In genomic region chr2:23040001-23040646, GRCm38 (mm10) we compare ENCODE assay signal across 8 mouse cellular contexts. TPM values are rescaled to one million over a fixed set of nuclear protein-coding genes. Genes with fewer than 3 reads are reported as not detected.
DNase-seq lines count a peak whose midpoint lies in the region; ATAC-seq and TF ChIP-seq lines count a peak whose summit lies in the region.

TSS of gene Abi1 (minus strand) at chr2:23040241.

- H3K4me2 ChIP-seq in forebrain, embryonic 11.5 days (ENCODE audit: low read depth, low read length, severe bottlenecking): peak within 1 kb of the TSS; percentile 68
- H3K4me2 ChIP-seq in heart, embryonic 16.5 days (ENCODE audit: low read depth, low read length): peak within 1 kb of the TSS; percentile 86
- H3K4me2 ChIP-seq in liver, embryonic 15.5 days: peak within 1 kb of the TSS; percentile 75
- H3K4me2 ChIP-seq in neural tube, embryonic 12.5 days (replicated peaks): peak within 1 kb of the TSS; percentile 80

- peaks cover 26% of the 10 kb centered on the region for H3K4me1 ChIP-seq in E14TG2a.4 (replicated peaks; ENCODE audit: low read depth, low read length)
- H3K4me1 ChIP-seq in forebrain, embryonic 11.5 days (replicated peaks; ENCODE audit: control insufficient read depth, insufficient read depth, low read length): no peaks in the 10 kb centered on the region
- peaks cover 11% of the 10 kb centered on the region for H3K4me1 ChIP-seq in heart, embryonic 16.5 days (ENCODE audit: control insufficient read depth, insufficient read depth, low read length)
- peaks cover 34% of the 10 kb centered on the region for H3K4me1 ChIP-seq in liver, embryonic 15.5 days (replicated peaks)
- peaks cover 10% of the 10 kb centered on the region; the same call in 1 of the 2 replicates for H3K4me1 ChIP-seq in neural tube, embryonic 12.5 days

- 3% methylated on average over 24 of the region's 24 CpGs for WGBS in forebrain, embryonic 11.5 days
- WGBS in heart, embryonic 16.5 days: 2% methylated on average over 24 of the region's 24 CpGs
- under 1% methylated on average over 24 of the region's 24 CpGs for WGBS in liver, embryonic 15.5 days (ENCODE audit: insufficient replicate concordance)
- WGBS in neural tube, embryonic 12.5 days: 3% methylated on average over 24 of the region's 24 CpGs

- peak within 1 kb of the TSS; percentile 93 for H3K27ac ChIP-seq in forebrain, embryonic 11.5 days (ENCODE audit: low read depth, low read length)
- peak within 1 kb of the TSS; percentile 98 for H3K27ac ChIP-seq in heart, embryonic 16.5 days (ENCODE audit: low read length)
- peak within 1 kb of the TSS; percentile 98 for H3K27ac ChIP-seq in liver, embryonic 15.5 days (replicated peaks)
- peak within 1 kb of the TSS; percentile 96 for H3K27ac ChIP-seq in neural tube, embryonic 12.5 days

- peak; percentile 98 for ATAC-seq in forebrain, embryonic 11.5 days (replicated peaks; ENCODE audit: low FRiP score)
- ATAC-seq in heart, embryonic 16.5 days (replicated peaks; ENCODE audit: extremely low read depth, insufficient read depth, low FRiP score): peak; percentile 97
- peak; percentile 91 for ATAC-seq in liver, embryonic 15.5 days (ENCODE audit: insufficient read depth)
- peak; percentile 98 for ATAC-seq in neural tube, embryonic 12.5 days (ENCODE audit: low FRiP score, low read depth)

- no peaks in the 10 kb centered on the region for H3K27me3 ChIP-seq in E14TG2a.4 (ENCODE audit: insufficient read depth, low read length)
- no peaks in the 10 kb centered on the region for H3K27me3 ChIP-seq in forebrain, embryonic 11.5 days (ENCODE audit: control insufficient read depth, insufficient read depth, low read length)
- no peaks in the 10 kb centered on the region for H3K27me3 ChIP-seq in heart, embryonic 16.5 days (ENCODE audit: control insufficient read depth, insufficient read depth, low read length)
- H3K27me3 ChIP-seq in liver, embryonic 15.5 days: no peaks in the 10 kb centered on the region
- no peaks in the 10 kb centered on the region for H3K27me3 ChIP-seq in neural tube, embryonic 12.5 days (replicated peaks)

- H3K9ac ChIP-seq in forebrain, embryonic 11.5 days (ENCODE audit: low read length): peak within 1 kb of the TSS; percentile 93
- H3K9ac ChIP-seq in heart, embryonic 16.5 days (ENCODE audit: low read length): peak within 1 kb of the TSS; percentile 94
- peak within 1 kb of the TSS; percentile 89 for H3K9ac ChIP-seq in liver, embryonic 15.5 days
- peak within 1 kb of the TSS; percentile 80 for H3K9ac ChIP-seq in neural tube, embryonic 12.5 days

- no peaks in the 10 kb centered on the region for H3K36me3 ChIP-seq in E14TG2a.4 (ENCODE audit: insufficient read depth, low read length)
- no peaks in the 10 kb centered on the region for H3K36me3 ChIP-seq in forebrain, embryonic 11.5 days (ENCODE audit: control insufficient read depth, insufficient read depth, low read length)
- no peaks in the 10 kb centered on the region for H3K36me3 ChIP-seq in heart, embryonic 16.5 days (ENCODE audit: control insufficient read depth, insufficient read depth)
- no peaks in the 10 kb centered on the region for H3K36me3 ChIP-seq in liver, embryonic 15.5 days (replicated peaks)
- no peaks in the 10 kb centered on the region for H3K36me3 ChIP-seq in neural tube, embryonic 12.5 days

- peak; percentile 96 for DNase-seq in c-Kit-positive CD71-positive TER-119-negative erythroid progenitor cells, embryonic 14.5 days (ENCODE audit: low read depth)
- peak; percentile 95 for DNase-seq in forebrain, embryonic 11.5 days (ENCODE audit: low spot score)
- DNase-seq in kidney, postnatal 36 days: peak; percentile 93 to 97
- peak; percentile 94 for DNase-seq in testis, postnatal 14 days (ENCODE audit: low spot score)

- no peak; the same call in 1 of the 2 replicates for TF ChIP-seq CTCF in E14TG2a.4 (conservative IDR thresholded peaks at IDR 0.05; ENCODE audit: low read length)

- H3K9me3 ChIP-seq in E14TG2a.4 (ENCODE audit: low read length): no peaks in the 10 kb centered on the region
- H3K9me3 ChIP-seq in forebrain, embryonic 11.5 days (ENCODE audit: control insufficient read depth, low read length): no peaks in the 10 kb centered on the region
- no peaks in the 10 kb centered on the region for H3K9me3 ChIP-seq in heart, embryonic 16.5 days (replicated peaks; ENCODE audit: control insufficient read depth, low read length)
- no peaks in the 10 kb centered on the region for H3K9me3 ChIP-seq in liver, embryonic 15.5 days (replicated peaks)
- H3K9me3 ChIP-seq in neural tube, embryonic 12.5 days: no peaks in the 10 kb centered on the region

- peak within 1 kb of the TSS; percentile 96 for H3K4me3 ChIP-seq in E14TG2a.4 (replicated peaks; ENCODE audit: low read length)
- peak within 1 kb of the TSS; percentile 97 for H3K4me3 ChIP-seq in forebrain, embryonic 11.5 days (ENCODE audit: low read depth, low read length)
- H3K4me3 ChIP-seq in heart, embryonic 16.5 days (ENCODE audit: low read length): peak within 1 kb of the TSS; percentile 88
- H3K4me3 ChIP-seq in liver, embryonic 15.5 days (replicated peaks): peak within 1 kb of the TSS; percentile 81
- H3K4me3 ChIP-seq in neural tube, embryonic 12.5 days: peak within 1 kb of the TSS; percentile 66

RNA-seq across cellular contexts. Expression of gene Abi1, which starts in this region (rescaled TPM):
- polyA plus RNA-seq in forebrain, embryonic 11.5 days (2014; fragmentation: Nextera tagmentation; extraction: Ambion mirVana): 38.9 and 47.9 TPM in 2 replicates
- polyA plus RNA-seq in heart, embryonic 16.5 days (2015; fragmentation: Nextera tagmentation; extraction: Ambion mirVana): 31.3 and 36.5 TPM in 2 replicates
- polyA plus RNA-seq in liver, embryonic 15.5 days (2015; fragmentation: Nextera tagmentation; extraction: Ambion mirVana): 19.0 and 19.8 TPM in 2 replicates
- 45.3 and 46.9 TPM in 2 replicates for polyA plus RNA-seq in neural tube, embryonic 12.5 days (2016; fragmentation: Nextera tagmentation; extraction: Ambion mirVana)

Comparison
In these comparisons a context has a peak if more than half of its experiments do, and no peak if none do; other contexts are left out.
1. Peak in every context shown above with its lines: DNase-seq, ATAC-seq, H3K4me3 ChIP-seq and H3K27ac ChIP-seq.